Mouse (Mus musculus) limb, embryonic 15.5 days (tissue): ENCODE measurements around the gene Pde1b. TPM values are rescaled to one million over a fixed set of nuclear protein-coding genes. Genes with fewer than 3 reads are reported as not detected.

Experiments used
- polyA plus RNA-seq: library from polyadenylated mRNA; unstranded; fragments of >200 nt; fragmentation: Nextera tagmentation; extraction: Ambion mirVana; gene quantifications from 2 replicates; pipeline ENCODE4 v1.2.1, GENCODE M21; 2015

The Pde1b gene
- polyA plus RNA-seq, 1 experiment from 2014 or later, result 4.4 TPM

Other genes starting within 250 kb of the Pde1b start
- 1.5 and 2.2 TPM in 2 replicates for gene Nfe2, start 244.6 kb upstream of the Pde1b start, polyA plus RNA-seq
- 270 and 286 TPM in 2 replicates for gene Copz1, start 230.3 kb upstream of the Pde1b start, polyA plus RNA-seq
- gene Gpr84, start 192.4 kb upstream of the Pde1b start, polyA plus RNA-seq, result 0.20 and 0.36 TPM in 2 replicates
- gene Zfp385a, start 162.9 kb upstream of the Pde1b start, polyA plus RNA-seq, result 17.1 and 19.4 TPM in 2 replicates
- gene Itga5, start 136.3 kb upstream of the Pde1b start, polyA plus RNA-seq, result 62.0 and 64.9 TPM in 2 replicates
- gene Gtsf1, start 72.6 kb upstream of the Pde1b start, polyA plus RNA-seq, result not detected in 2 replicates
- not detected in 2 replicates for gene Gtsf2, start 54.6 kb upstream of the Pde1b start, polyA plus RNA-seq
- 4.4 and 5.0 TPM in 2 replicates for gene Nckap1l, start 49.2 kb upstream of the Pde1b start, polyA plus RNA-seq
- 7.6 and 9.0 TPM in 2 replicates for gene Ppp1r1a, start 35.0 kb downstream of the Pde1b start, polyA plus RNA-seq
- gene Glycam1, start 62.0 kb downstream of the Pde1b start, polyA plus RNA-seq, result not detected in 2 replicates